In genomic region chr6:114777872-114778271, GRCm38 (mm10) we compare ENCODE assay signal across 13 mouse cellular contexts.
DNase-seq lines count a peak whose midpoint lies in the region; ATAC-seq lines count a peak whose summit lies in the region.
"Had no signal": no experiment of that assay in that cellular context is flagged by ENCODE, and none has a peak within 500 bp of the region (broad histone marks: within the 10 kb centered on the region; RNA-seq: fewer than 3 reads in every experiment).

No protein-coding gene starts in this region.

- 9% methylated on average over 4 of the region's 4 CpGs for WGBS in forebrain, embryonic 13.5 days
- WGBS in forebrain, embryonic 14.5 days = 11% methylated on average over 4 of the region's 4 CpGs
- 8% methylated on average over 4 of the region's 4 CpGs for WGBS in midbrain, embryonic 12.5 days
- WGBS in midbrain, embryonic 15.5 days = 18% methylated on average over 4 of the region's 4 CpGs
- WGBS in neural tube, embryonic 11.5 days = 7% methylated on average over 4 of the region's 4 CpGs

- H3K36me3 ChIP-seq in forebrain, embryonic 13.5 days (ENCODE audit: poor library complexity, severe bottlenecking) = no peaks in the 10 kb centered on the region
- no peaks in the 10 kb centered on the region for H3K36me3 ChIP-seq in forebrain, embryonic 14.5 days (ENCODE audit: control insufficient read depth, insufficient read depth, low read length)
- H3K36me3 ChIP-seq in midbrain, embryonic 12.5 days = no peaks in the 10 kb centered on the region
- H3K36me3 ChIP-seq in midbrain, embryonic 15.5 days (replicated peaks) = no peaks in the 10 kb centered on the region
- H3K36me3 ChIP-seq in neural tube, embryonic 11.5 days (ENCODE audit: control insufficient read depth, insufficient read depth, low read length) = no peaks in the 10 kb centered on the region

- H3K4me2 ChIP-seq in forebrain, embryonic 13.5 days = no peak overlapping the region
- H3K4me2 ChIP-seq in forebrain, embryonic 14.5 days (ENCODE audit: low read length) = no peak overlapping the region
- no peak overlapping the region for H3K4me2 ChIP-seq in midbrain, embryonic 12.5 days (replicated peaks)
- no peak overlapping the region for H3K4me2 ChIP-seq in midbrain, embryonic 15.5 days
- no peak overlapping the region for H3K4me2 ChIP-seq in neural tube, embryonic 11.5 days (ENCODE audit: low read depth)

- DNase-seq in forebrain, embryonic 14.5 days (ENCODE audit: low spot score) = no peak
- DNase-seq in embryo, embryonic 10 days (ENCODE audit: low spot score) = peak; percentile 24
- peak; percentile 69 for DNase-seq in neural tube, embryonic 11.5 days (ENCODE audit: low spot score)
- no peak for DNase-seq in gastrocnemius, adult 18-20 months (ENCODE audit: low spot score)
- DNase-seq: adrenal gland, postnatal 25 days; kidney, adult 8-10 months; lung, adult 18-20 months; thymus, adult 18-20 months had no signal

- no peak overlapping the region for H3K9ac ChIP-seq in forebrain, embryonic 13.5 days
- no peak overlapping the region for H3K9ac ChIP-seq in forebrain, embryonic 14.5 days (ENCODE audit: low read length)
- no peak overlapping the region for H3K9ac ChIP-seq in midbrain, embryonic 12.5 days (replicated peaks)
- H3K9ac ChIP-seq in midbrain, embryonic 15.5 days = no peak overlapping the region
- H3K9ac ChIP-seq in neural tube, embryonic 11.5 days (ENCODE audit: low read length) = no peak overlapping the region

- peaks cover 33% of the 10 kb centered on the region for H3K4me1 ChIP-seq in forebrain, embryonic 13.5 days
- peaks cover 5% of the 10 kb centered on the region; the same call in 1 of the 2 replicates for H3K4me1 ChIP-seq in forebrain, embryonic 14.5 days (ENCODE audit: control insufficient read depth, insufficient read depth, low read length)
- H3K4me1 ChIP-seq in midbrain, embryonic 12.5 days = peaks cover 33% of the 10 kb centered on the region
- H3K4me1 ChIP-seq in midbrain, embryonic 15.5 days = peaks cover 19% of the 10 kb centered on the region
- peaks cover 19% of the 10 kb centered on the region for H3K4me1 ChIP-seq in neural tube, embryonic 11.5 days (ENCODE audit: control insufficient read depth, insufficient read depth, low read length)

- ATAC-seq in forebrain, embryonic 13.5 days = no peak
- ATAC-seq in forebrain, embryonic 14.5 days = no peak
- no peak; the same call in 1 of the 2 replicates for ATAC-seq in midbrain, embryonic 12.5 days (ENCODE audit: low FRiP score, low read depth)
- ATAC-seq in midbrain, embryonic 15.5 days (replicated peaks) = no peak
- ATAC-seq in neural tube, embryonic 11.5 days (ENCODE audit: insufficient read depth, low FRiP score, low TSS enrichment) = peak; percentile 50; the same call in 1 of the 2 replicates
- ATAC-seq in megakaryocyte-erythroid progenitor cell, adult 5-6 weeks (replicated peaks; ENCODE audit: low FRiP score, low TSS enrichment, poor library complexity, severe bottlenecking) = no peak

- 0 out of 2 replicates have a peak overlapping the region, but pooled peaks have one; percentile 4 for H3K27ac ChIP-seq in forebrain, embryonic 13.5 days
- H3K27ac ChIP-seq in forebrain, embryonic 14.5 days (ENCODE audit: low read depth, low read length) = no peak overlapping the region
- peak overlapping the region; percentile 42; the same call in 1 of the 2 replicates for H3K27ac ChIP-seq in midbrain, embryonic 12.5 days (replicated peaks)
- H3K27ac ChIP-seq in midbrain, embryonic 15.5 days = no peak overlapping the region
- no peak overlapping the region for H3K27ac ChIP-seq in neural tube, embryonic 11.5 days (ENCODE audit: low read depth, low read length)
- H3K27ac ChIP-seq: macrophage had no signal

- H3K9me3 ChIP-seq in forebrain, embryonic 13.5 days (replicated peaks) = 0 out of 2 replicates have a peak, but pooled peaks cover 2% of the 10 kb centered on the region
- no peaks in the 10 kb centered on the region for H3K9me3 ChIP-seq in forebrain, embryonic 14.5 days (replicated peaks; ENCODE audit: control insufficient read depth, low read length)
- H3K9me3 ChIP-seq in midbrain, embryonic 12.5 days = no peaks in the 10 kb centered on the region
- no peaks in the 10 kb centered on the region for H3K9me3 ChIP-seq in midbrain, embryonic 15.5 days
- no peaks in the 10 kb centered on the region for H3K9me3 ChIP-seq in neural tube, embryonic 11.5 days (ENCODE audit: control insufficient read depth, low read length)

- no peak overlapping the region for H3K4me3 ChIP-seq in forebrain, embryonic 13.5 days
- H3K4me3 ChIP-seq in forebrain, embryonic 14.5 days (ENCODE audit: low read depth, low read length) = no peak overlapping the region
- H3K4me3 ChIP-seq in midbrain, embryonic 12.5 days = no peak overlapping the region
- H3K4me3 ChIP-seq in midbrain, embryonic 15.5 days = no peak overlapping the region
- H3K4me3 ChIP-seq in neural tube, embryonic 11.5 days (ENCODE audit: low read depth, low read length) = no peak overlapping the region

- H3K27me3 ChIP-seq in forebrain, embryonic 13.5 days = no peaks in the 10 kb centered on the region
- H3K27me3 ChIP-seq in forebrain, embryonic 14.5 days (replicated peaks; ENCODE audit: control insufficient read depth, insufficient read depth, low read length) = no peaks in the 10 kb centered on the region
- no peaks in the 10 kb centered on the region for H3K27me3 ChIP-seq in midbrain, embryonic 12.5 days
- H3K27me3 ChIP-seq in midbrain, embryonic 15.5 days (replicated peaks) = no peaks in the 10 kb centered on the region
- no peaks in the 10 kb centered on the region for H3K27me3 ChIP-seq in neural tube, embryonic 11.5 days (ENCODE audit: control insufficient read depth, insufficient read depth, low read length)

Comparison
In these comparisons a context has a peak if more than half of its experiments do, and no peak if none do; other contexts are left out.
1. H3K27ac ChIP-seq: peak in forebrain, embryonic 13.5 days (single experiment) and midbrain, embryonic 12.5 days (single experiment); none in forebrain, embryonic 14.5 days (single experiment), midbrain, embryonic 15.5 days (single experiment) and neural tube, embryonic 11.5 days (single experiment).
2. DNase-seq: peak in embryo, embryonic 10 days (single experiment) and neural tube, embryonic 11.5 days (single experiment); none in forebrain, embryonic 14.5 days (single experiment) and gastrocnemius, adult 18-20 months (single experiment).